Mouse (Mus musculus): Measurements from ENCODE around the gene Hsf2bp. TPM values are rescaled to one million over a fixed set of nuclear protein-coding genes. Genes with fewer than 3 reads are reported as not detected.

The Hsf2bp gene
- polyA plus RNA-seq, 1 experiment from 2014 or later: 0.67 TPM

DNA sequence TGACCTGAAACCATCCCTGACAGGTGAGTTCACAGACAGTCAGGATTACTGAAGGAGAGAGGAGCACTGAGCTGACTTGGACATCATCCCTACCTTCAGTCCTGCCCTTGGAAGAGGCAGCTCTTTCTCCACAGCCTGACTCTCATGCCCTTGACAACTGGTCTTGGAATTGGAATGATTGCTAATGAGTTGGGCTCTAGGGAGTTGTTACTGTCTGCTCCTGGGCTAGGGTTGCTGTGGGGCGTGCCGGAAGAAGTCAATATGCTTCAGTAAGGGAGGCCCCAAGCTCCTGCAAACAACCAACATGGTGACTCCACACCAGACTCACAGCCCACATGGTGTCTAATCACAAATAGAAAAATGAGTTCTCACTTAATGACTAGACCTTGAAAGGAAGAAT lies 21.7 kb upstream of the Hsf2bp start:
- Histone ChIP-seq H3K4me2 (no peak overlapping the region), H3K4me1 (no peaks in the 10 kb centered on the region), H3K27ac (replicated peaks) (no peak overlapping the region), H3K36me3 (peaks cover 92% of the 10 kb centered on the region), H3K9me3 (replicated peaks) (no peaks in the 10 kb centered on the region), H3K27me3 (replicated peaks) (no peaks in the 10 kb centered on the region), H3K9ac (replicated peaks) (no peak overlapping the region), H3K4me3 (replicated peaks) (no peak overlapping the region)
- ATAC-seq (ENCODE audit: low FRiP score): no peak
- WGBS: 65% methylated on average over 2 of the region's 2 CpGs

DNA sequence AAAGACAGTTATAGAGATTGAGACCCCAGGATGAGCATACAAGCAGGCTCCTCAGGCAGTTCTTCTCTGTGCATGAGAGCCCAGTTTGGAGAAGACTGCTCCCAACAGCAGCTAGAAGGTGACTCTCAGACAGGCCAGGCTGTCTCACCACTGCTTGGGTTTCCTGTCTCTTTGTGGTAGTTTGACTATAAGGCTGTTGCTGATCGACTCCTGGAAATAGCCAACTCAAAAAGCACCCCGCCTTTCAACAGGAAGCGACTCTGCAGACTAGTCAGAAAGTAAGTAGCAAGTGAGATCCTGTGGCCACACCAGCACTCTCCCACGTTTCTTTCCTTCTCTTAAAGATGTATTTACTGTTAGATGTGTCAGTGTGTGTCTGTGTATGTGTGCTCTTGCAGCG lies 17.5 kb upstream of the Hsf2bp start:
- 93% methylated on average over 5 of the region's 5 CpGs for WGBS
- peaks cover 96% of the 10 kb centered on the region for H3K36me3 ChIP-seq
- no peak for ATAC-seq (ENCODE audit: low FRiP score)

DNA sequence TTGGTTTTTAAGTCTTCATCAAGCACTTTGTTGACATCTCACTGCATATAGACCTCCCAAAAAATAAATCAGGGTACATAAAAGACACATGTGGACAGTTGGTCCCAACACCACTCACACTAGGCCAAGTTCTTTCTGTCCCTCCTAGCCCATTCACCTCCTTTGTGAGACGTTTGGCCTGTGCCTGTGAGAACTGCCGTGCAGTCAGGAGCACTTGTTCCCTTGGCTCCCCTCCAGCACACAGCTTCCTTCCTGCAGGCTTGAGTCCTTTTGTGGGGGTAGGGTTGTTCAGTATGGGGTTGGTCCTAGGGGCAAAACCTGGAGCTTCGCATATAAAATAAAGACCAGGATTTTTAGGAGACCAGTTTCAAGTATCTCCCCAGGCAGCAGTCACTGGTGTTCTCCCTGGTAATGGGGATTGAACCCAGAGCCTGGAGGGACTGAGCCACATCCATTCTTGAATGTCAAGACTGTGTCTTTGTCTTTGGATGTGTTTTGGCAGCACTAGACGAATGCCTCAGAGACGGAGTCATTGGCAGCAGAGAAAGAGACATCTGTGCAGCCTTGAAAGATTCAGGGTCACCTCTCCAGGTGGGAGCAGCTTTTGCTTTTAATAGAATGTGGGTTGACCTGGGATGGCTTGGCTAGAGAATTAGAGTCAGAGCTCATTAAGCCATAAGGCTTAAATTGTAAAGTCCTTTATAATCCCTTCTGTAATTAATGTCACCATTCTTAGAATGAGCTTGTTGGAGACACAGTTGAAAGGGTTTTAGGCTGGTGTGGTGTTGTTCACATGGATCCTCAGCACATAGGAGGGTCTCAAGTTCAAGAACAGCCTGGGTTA lies 16.3 kb upstream of the Hsf2bp start:
- WGBS: 60% methylated on average over 5 of the region's 5 CpGs
- Histone ChIP-seq H3K9me3 (replicated peaks) (no peaks in the 10 kb centered on the region), H3K36me3 (peaks cover 94% of the 10 kb centered on the region), H3K4me2 (no peak overlapping the region), H3K4me1 (0 out of 2 replicates have a peak, but pooled peaks cover 6% of the 10 kb centered on the region), H3K4me3 (replicated peaks) (no peak overlapping the region), H3K27me3 (replicated peaks) (no peaks in the 10 kb centered on the region), H3K27ac (replicated peaks) (no peak overlapping the region), H3K9ac (replicated peaks) (no peak overlapping the region)
- ATAC-seq (ENCODE audit: low FRiP score): 0 out of 2 replicates have a peak, but pooled peaks have one; percentile 38

More for the DNA sequence above, 17.5 kb upstream of the Hsf2bp start:
- no peak overlapping the region for H3K9ac ChIP-seq (replicated peaks)
- no peak overlapping the region for H3K4me2 ChIP-seq
- no peak overlapping the region for H3K4me3 ChIP-seq (replicated peaks)
- 0 out of 2 replicates have a peak, but pooled peaks cover 6% of the 10 kb centered on the region for H3K4me1 ChIP-seq
- no peaks in the 10 kb centered on the region for H3K27me3 ChIP-seq (replicated peaks)
- no peak overlapping the region for H3K27ac ChIP-seq (replicated peaks)
- no peaks in the 10 kb centered on the region for H3K9me3 ChIP-seq (replicated peaks)

DNA sequence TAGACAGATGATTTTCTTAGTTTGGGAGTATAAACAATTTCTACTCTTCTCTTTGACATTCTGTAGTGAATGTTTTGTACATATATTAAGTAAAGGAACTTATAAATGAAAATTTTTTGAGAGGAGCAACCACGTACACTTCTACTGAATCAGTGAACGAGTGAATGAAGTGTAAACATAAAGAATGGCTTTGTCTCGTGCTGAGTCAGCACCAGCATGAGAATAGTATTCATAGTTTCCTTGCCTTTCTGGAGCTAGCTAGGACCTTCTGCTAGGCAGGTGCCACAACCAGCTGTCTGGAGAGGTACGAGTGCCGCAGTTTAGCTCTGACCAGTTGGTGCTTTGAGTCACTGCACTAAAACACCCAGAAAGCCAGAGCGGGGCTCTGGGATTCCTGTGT lies 14.5 kb upstream of the Hsf2bp start:
- Histone ChIP-seq H3K4me3 (replicated peaks) (no peak overlapping the region), H3K4me2 (no peak overlapping the region), H3K9me3 (replicated peaks) (no peaks in the 10 kb centered on the region), H3K27me3 (replicated peaks) (no peaks in the 10 kb centered on the region), H3K27ac (replicated peaks) (no peak overlapping the region), H3K9ac (replicated peaks) (no peak overlapping the region), H3K36me3 (peaks cover 90% of the 10 kb centered on the region), H3K4me1 (0 out of 2 replicates have a peak, but pooled peaks cover 6% of the 10 kb centered on the region)
- 90% methylated on average over 6 of the region's 6 CpGs for WGBS
- ATAC-seq (ENCODE audit: low FRiP score): no peak

DNA sequence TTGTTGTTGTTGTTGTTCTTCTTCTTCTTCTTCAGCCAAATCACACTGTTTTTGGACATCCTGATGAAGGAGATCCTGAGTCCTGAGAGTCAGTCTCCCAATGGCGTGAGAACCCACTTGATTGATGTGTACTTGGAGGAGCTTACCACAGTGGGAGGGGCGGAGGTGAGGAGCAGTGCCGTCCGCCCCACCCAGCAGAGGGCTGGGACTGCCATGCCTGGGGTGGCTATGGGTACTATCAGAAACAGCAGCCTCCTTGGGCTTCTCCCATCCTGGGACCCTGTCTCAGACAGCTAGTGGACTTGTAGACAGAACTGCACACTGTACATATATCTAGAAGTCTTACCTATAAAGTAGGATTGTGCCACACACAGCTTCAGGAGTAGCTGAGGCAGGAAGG lies 13.8 kb upstream of the Hsf2bp start:
- ATAC-seq (ENCODE audit: low FRiP score): no peak
- Histone ChIP-seq H3K4me3 (replicated peaks) (no peak overlapping the region), H3K9me3 (replicated peaks) (no peaks in the 10 kb centered on the region), H3K9ac (replicated peaks) (no peak overlapping the region), H3K27ac (replicated peaks) (no peak overlapping the region), H3K36me3 (peaks cover 83% of the 10 kb centered on the region), H3K4me2 (no peak overlapping the region), H3K27me3 (replicated peaks) (no peaks in the 10 kb centered on the region), H3K4me1 (0 out of 2 replicates have a peak, but pooled peaks cover 6% of the 10 kb centered on the region)
- WGBS: 86% methylated on average over 4 of the region's 4 CpGs

DNA sequence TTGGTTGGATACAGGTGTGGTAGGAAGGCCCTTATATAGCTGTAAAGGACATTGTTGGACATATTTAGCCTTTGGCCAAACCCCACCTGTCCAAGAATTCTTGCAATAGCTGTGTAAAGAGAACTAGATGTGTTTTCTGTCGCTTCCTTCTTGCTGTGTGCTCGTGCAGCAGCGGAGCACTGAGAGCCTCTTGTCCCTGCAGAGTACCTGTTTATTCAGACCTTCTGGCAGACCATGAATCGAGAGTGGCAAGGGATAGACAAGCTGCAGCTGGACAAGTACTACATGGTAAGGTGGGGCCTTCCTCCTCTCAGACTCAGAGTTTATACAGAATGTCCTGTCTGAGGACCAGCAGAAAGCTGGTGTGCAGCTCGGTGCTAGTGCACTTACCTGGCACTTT lies 12.2 kb upstream of the Hsf2bp start:
- Histone ChIP-seq H3K27me3 (replicated peaks) (no peaks in the 10 kb centered on the region), H3K9ac (replicated peaks) (no peak overlapping the region), H3K27ac (replicated peaks) (no peak overlapping the region), H3K4me3 (replicated peaks) (no peak overlapping the region), H3K4me2 (no peak overlapping the region), H3K4me1 (0 out of 2 replicates have a peak, but pooled peaks cover 6% of the 10 kb centered on the region), H3K9me3 (replicated peaks) (no peaks in the 10 kb centered on the region), H3K36me3 (peaks cover 69% of the 10 kb centered on the region)
- ATAC-seq (ENCODE audit: low FRiP score): no peak
- 91% methylated on average over 5 of the region's 5 CpGs for WGBS

DNA sequence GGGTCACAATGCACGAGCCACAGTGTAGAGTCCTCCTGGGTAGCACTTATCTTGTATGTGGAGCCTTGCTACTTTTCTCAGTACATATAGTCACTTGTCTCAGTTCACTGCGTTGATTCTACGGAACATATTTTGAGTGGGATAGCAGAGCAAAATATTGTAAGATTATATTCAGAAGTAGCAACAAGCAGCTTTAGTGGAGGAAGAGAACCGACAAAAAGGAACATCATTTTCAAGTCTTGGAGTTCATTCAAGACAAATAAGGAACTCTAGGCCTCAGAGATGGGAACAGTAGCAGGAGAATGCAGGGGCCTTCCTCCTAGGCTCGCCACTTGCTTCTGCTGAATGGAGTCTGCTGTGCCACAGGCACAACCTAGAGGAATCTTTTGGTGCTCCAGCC lies 10.4 kb upstream of the Hsf2bp start:
- no peak overlapping the region for H3K27ac ChIP-seq (replicated peaks)
- H3K4me3 ChIP-seq (replicated peaks): no peak overlapping the region
- 0 out of 2 replicates have a peak, but pooled peaks cover 6% of the 10 kb centered on the region for H3K4me1 ChIP-seq
- no peaks in the 10 kb centered on the region for H3K27me3 ChIP-seq (replicated peaks)
- H3K9ac ChIP-seq (replicated peaks): no peak overlapping the region
- no peaks in the 10 kb centered on the region for H3K9me3 ChIP-seq (replicated peaks)
- ATAC-seq (ENCODE audit: low FRiP score): no peak
- peaks cover 51% of the 10 kb centered on the region for H3K36me3 ChIP-seq
- H3K4me2 ChIP-seq: no peak overlapping the region
- WGBS: 92% methylated on average over 5 of the region's 5 CpGs

DNA sequence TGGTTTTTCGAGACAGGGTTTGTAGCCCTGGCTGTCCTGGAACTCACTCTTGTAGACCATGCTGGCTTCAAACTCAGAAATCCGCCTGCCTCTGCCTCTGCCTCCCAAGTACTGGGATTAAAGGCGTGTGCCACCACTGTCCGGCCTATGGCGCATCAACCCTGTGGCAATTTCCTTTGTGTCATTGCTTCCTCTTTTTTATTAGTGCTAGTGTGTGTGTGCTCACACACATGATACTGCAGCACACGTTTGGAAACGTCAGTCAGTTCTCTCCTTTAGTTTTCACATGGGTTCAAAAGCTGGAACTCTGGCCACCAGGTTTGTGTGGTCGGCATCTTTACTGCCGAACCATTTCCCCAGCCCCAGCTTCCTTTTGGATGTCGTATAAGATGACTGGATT lies 4.1 kb upstream of the Hsf2bp start:
- H3K9me3 ChIP-seq (replicated peaks): no peaks in the 10 kb centered on the region
- 77% methylated on average over 10 of the region's 10 CpGs for WGBS
- no peak for ATAC-seq (ENCODE audit: low FRiP score)
- no peak overlapping the region for H3K9ac ChIP-seq (replicated peaks)
- H3K27ac ChIP-seq (replicated peaks): no peak overlapping the region
- H3K4me3 ChIP-seq (replicated peaks): no peak overlapping the region
- no peak overlapping the region for H3K4me2 ChIP-seq
- peaks cover 27% of the 10 kb centered on the region for H3K4me1 ChIP-seq
- no peaks in the 10 kb centered on the region for H3K27me3 ChIP-seq (replicated peaks)
- no peaks in the 10 kb centered on the region for H3K36me3 ChIP-seq

DNA sequence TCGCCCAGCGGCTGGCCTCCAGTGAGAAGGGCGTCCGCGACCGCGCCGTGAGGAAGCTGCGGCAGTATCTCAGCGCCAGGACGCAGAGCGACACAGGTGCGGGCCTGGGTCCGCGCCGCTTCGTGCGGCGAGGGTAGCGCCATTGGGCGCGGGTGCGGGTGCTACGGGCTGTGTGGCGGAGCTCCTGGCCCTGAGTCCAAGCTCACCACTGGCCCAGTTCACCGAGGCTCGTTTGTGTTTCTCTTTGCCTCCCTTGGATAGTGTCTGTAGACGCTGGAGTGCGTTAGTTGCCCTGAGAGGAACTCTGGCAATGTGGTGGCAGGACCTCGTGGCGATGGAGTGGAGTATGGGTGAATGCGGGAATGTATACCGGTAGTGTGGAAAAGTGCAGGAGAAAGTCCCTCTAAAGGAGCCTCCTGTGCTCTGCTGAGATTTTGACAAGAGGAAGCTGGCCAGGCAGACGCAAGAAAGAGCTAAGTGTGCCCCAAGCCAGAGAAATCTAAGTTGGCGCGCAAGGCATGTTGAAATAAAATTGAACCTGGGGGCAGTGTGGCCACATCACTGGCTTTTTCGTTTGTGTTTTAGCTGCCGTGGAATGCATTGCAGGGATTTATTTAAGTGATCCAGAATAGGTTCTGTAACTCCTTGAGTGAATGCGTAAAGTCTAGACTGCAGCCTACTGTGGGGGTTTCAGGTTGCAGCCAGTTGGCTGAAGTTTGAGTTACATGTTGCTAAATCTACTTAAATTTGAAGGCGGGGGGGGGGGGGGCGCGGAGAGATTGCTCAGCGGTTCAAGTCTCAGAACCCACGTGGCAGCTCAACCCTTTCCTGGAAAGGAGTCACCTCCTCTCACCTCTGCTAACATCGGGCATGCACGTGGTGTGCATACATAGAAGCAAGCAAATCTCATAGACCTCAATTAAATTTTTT lies 625 bp upstream of the Hsf2bp start:
- H3K4me1 ChIP-seq: peaks cover 27% of the 10 kb centered on the region
- H3K4me2 ChIP-seq: peak overlapping the region; percentile 96
- H3K4me3 ChIP-seq (replicated peaks): peak overlapping the region; percentile 79
- H3K36me3 ChIP-seq: no peaks in the 10 kb centered on the region
- H3K9me3 ChIP-seq (replicated peaks): no peaks in the 10 kb centered on the region
- peak; percentile 71 for ATAC-seq (ENCODE audit: low FRiP score)
- H3K27ac ChIP-seq (replicated peaks): peak overlapping the region; percentile 82
- WGBS: under 1% methylated on average over 46 of the region's 46 CpGs
- H3K9ac ChIP-seq (replicated peaks): peak overlapping the region; percentile 72
- no peaks in the 10 kb centered on the region for H3K27me3 ChIP-seq (replicated peaks)

DNA sequence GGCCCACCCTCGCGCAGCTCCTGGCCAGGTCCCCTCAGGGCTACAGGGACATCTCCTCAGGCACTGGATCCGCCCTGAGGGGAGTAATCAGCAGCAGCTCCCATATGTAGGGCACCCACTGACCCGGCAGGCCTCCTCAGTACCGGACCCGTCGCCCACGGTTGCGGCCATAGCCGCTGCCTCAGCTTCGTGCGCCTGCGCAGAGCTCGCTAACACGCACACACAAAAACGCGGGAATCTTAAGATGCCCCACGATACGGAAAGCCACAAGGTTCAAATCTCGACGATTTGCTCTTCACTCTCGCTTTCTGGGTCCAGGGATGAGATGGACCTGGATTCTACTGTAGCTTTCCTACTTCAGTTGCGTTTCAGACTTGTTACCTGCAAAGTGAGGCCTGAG lies 1.8 kb downstream of the Hsf2bp start:
- ATAC-seq (ENCODE audit: low FRiP score): no peak
- Histone ChIP-seq H3K9ac (replicated peaks) (no peak overlapping the region), H3K4me3 (replicated peaks) (no peak overlapping the region), H3K4me2 (no peak overlapping the region), H3K27me3 (replicated peaks) (no peaks in the 10 kb centered on the region), H3K27ac (replicated peaks) (no peak overlapping the region), H3K36me3 (no peaks in the 10 kb centered on the region), H3K9me3 (replicated peaks) (no peaks in the 10 kb centered on the region), H3K4me1 (peaks cover 27% of the 10 kb centered on the region)
- WGBS: 88% methylated on average over 23 of the region's 23 CpGs

DNA sequence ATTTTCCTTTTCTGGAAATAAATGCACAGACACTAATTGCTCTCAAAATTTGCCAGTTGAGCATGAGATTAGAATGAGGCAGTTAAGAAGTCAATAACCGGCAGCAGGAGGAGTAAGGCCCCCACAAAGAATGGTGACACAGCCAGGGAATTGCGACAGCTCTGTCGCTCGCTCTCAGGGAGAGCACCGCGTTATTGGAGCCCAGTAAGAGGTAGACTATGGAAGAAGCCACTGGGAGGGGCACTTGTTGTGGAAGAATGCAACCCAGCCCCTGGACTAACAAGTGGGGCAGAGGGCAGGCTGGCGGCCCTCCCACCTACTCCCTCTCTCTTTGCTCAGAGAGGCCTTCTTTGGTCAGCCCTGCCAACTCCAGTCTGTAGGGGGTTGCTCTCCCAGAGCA lies 4.5 kb downstream of the Hsf2bp start:
- peaks cover 6% of the 10 kb centered on the region for H3K4me1 ChIP-seq
- ATAC-seq (ENCODE audit: low FRiP score): no peak
- no peak overlapping the region for H3K9ac ChIP-seq (replicated peaks)
- no peak overlapping the region for H3K27ac ChIP-seq (replicated peaks)
- no peak overlapping the region for H3K4me2 ChIP-seq
- H3K36me3 ChIP-seq: no peaks in the 10 kb centered on the region
- WGBS: 26% methylated on average over 7 of the region's 7 CpGs
- H3K4me3 ChIP-seq (replicated peaks): no peak overlapping the region
- H3K9me3 ChIP-seq (replicated peaks): no peaks in the 10 kb centered on the region
- H3K27me3 ChIP-seq (replicated peaks): no peaks in the 10 kb centered on the region
